Mouse (Mus musculus): ENCODE data around the gene Atf3. TPM values are rescaled to one million over a fixed set of nuclear protein-coding genes. Genes with fewer than 3 reads are reported as not detected.

Gene Atf3
- total RNA-seq (2021), result 10 to 100 TPM in 1 of 2 experiments, 1 to 10 TPM in 1; 6.0 to 30.7 TPM
- long read RNA-seq, experiment 1, transcript Atf3-201 (4 exons, 1,984 nt), result major isoform, 20 of 21 reads
- long read RNA-seq, experiment 1, partial matches to known transcripts, result 0 of 21 reads
- long read RNA-seq, experiment 1, other reads (novel, unspliced or antisense), result 1 of 21 reads
- long read RNA-seq, experiment 2, transcript Atf3-201 (4 exons, 1,984 nt), result major isoform, 5 of 6 reads
- long read RNA-seq, experiment 2, partial matches to known transcripts, result 0 of 6 reads
- long read RNA-seq, experiment 2, other reads (novel, unspliced or antisense), result 1 of 6 reads

GRCm38 (mm10) chr1:191217939-191218338 is at the start of gene Atf3:
Atf3 (minus strand) TSS chr1:191218039.
- DNase-seq (ENCODE audit: low spot score in 2 of 2), result no peak

- DNase-seq (ENCODE audit: low spot score in 2 of 2), result no peak
Observed at GRCm38 (mm10) chr1:191267162-191267561, 49.3 kb upstream of the Atf3 start.

GRCm38 (mm10) chr1:191263471-191263870 is 45.6 kb upstream of the Atf3 start:
- no peak for DNase-seq (ENCODE audit: low spot score in 2 of 2)

- DNase-seq (ENCODE audit: low spot score in 2 of 2), result no peak
Observed at GRCm38 (mm10) chr1:191261861-191262260, 44.0 kb upstream of the Atf3 start.

- no peak for DNase-seq (ENCODE audit: low spot score in 2 of 2)
Observed at GRCm38 (mm10) chr1:191259661-191260060, 41.8 kb upstream of the Atf3 start.

DNA sequence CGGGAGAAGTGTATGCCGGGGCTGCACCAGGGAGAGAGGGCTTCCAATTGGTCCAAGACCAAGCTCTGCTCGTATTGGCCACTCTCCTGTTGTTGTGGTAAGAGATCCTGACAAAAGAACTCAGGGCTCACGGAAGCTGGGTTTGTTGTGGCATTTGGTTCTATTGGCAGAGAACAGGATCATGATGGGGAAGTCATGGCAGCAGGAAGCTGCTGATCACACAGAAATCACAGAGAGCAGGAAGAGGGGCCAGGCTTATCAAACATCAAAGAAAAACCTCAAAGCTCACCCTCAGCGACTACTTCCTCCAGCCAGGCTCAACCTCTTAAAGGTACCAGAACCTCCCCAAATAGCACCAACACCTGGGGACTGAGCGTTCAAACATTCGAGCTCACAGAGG is 41.3 kb upstream of the Atf3 start:
- DNase-seq (ENCODE audit: low spot score in 2 of 2), result no peak

DNA sequence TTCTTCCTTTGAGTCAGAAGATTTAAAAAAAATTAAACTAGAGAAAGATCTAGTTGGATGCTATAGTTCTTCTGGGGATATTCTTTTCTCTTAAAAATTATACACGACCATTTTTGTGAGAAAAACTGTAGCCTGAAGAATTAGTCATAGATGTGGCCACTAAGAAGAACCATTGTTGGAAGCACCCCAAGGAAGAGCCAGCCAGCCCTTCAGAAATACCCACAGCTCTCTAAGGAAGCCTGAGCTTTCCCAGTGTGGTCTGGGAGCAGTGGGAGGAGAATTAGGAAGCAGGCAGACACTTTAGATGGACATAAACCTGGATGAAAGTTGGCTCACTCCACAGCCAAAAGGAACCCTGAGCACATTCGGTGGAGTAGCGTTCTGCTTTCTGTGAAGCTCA is 40.7 kb upstream of the Atf3 start:
- no peak for DNase-seq (ENCODE audit: low spot score in 2 of 2)

GRCm38 (mm10) chr1:191257981-191258380 is 40.1 kb upstream of the Atf3 start:
- no peak for DNase-seq (ENCODE audit: low spot score in 2 of 2)

GRCm38 (mm10) chr1:191257351-191257771 is 39.5 kb upstream of the Atf3 start:
- no peak for DNase-seq (ENCODE audit: low spot score in 2 of 2)

DNA sequence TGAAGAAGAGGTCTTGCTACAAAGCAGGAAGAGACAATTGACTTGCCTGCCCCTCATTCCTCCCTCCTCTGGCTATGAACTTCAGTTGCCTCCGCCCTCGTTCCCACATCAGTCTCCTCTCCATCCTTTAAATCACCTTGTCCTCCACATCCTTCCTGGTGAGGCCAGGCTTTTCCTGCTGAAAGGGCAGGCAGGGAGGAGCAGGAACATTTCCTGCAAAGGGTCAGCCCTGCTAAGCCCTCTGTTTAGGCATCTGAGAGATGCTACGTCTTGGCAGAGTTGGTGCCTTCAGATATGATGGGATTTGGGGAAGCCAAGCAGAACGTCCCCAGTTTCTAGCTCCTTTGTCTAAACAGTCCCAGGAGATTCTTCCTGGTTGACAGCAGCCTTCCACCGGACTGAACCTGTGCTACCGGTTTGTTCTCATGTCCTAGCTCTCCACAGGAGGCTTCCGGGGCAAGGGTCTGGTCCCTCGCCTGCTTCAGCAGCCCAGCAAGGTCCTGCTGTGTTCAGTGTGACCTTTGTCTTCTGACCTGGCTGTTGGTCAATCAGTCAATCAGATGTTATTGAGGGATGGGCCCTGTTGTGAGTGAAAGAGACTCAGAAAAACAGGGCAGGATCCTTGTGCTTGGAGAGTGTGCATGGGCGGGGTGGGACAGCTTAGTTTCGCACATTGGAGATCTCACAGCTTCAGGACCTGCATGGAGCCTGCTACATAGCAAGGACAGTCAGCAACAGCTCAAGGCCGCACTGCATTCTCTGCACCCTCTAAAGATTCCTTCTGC is 38.9 kb upstream of the Atf3 start:
- DNase-seq (ENCODE audit: low spot score in 2 of 2), result peak in 1 of 2 experiments; percentile 33

DNA sequence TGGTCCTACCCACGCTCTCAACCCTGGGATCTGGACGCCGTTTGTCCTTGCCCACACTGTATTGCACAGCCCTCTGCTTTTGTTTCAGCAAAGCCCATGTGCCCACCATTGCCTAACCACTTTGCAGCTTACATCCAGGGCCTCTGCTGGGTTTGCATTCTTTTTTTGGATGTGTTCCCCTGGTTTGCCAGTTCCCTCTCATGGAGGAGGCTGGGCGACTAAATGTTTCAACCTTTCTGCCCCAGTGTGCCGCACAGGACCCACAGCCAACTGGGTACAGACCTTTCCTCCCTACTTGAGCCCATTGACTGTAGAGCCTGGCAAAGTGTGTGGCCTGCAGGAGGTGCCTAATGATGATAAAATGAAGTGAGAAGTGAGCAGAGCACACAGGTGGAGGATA is 38.3 kb upstream of the Atf3 start:
- no peak for DNase-seq (ENCODE audit: low spot score in 2 of 2)

GRCm38 (mm10) chr1:191254448-191254847 is 36.6 kb upstream of the Atf3 start:
- peak; percentile 52 to 58 for DNase-seq (ENCODE audit: low spot score in 2 of 2)

DNA sequence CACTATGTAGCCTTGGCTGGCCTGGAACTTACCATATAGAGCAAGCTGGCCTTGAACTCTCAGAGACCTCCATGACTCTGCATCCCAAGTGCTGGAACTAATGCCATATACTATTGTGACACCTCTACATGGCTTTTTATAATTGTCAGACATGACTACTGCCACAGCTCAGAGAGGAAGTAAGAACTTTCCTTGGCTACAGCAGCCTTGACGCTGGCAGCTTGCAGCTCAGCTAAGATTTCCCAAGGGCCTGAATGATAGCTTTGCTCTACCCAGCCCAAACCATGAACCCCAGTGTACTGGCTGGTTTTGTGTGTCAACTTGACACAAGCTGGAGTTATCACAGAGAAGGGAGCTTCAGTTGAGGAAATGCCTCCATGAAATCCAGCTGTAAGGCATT is 35.8 kb upstream of the Atf3 start:
- DNase-seq (ENCODE audit: low spot score in 2 of 2), result no peak

DNA sequence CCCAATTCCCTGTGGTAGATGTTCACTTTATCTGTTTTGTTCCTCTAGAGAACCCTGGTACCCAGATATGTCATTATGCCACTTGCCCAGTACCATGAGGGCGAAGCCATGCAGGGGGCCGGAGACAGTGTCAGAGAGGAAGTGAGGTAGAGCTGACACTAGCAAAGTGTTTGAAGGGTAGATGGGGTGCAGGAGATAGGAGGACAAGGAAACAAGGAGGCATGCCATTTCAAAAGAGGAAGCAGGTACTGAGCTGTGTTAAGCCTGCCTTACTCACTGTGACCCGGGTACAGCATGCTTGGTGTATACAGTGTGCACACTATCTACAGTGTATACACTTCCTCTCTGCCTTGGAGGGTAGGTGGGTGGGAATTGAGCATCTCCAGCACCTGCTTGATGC is 32.1 kb upstream of the Atf3 start:
- no peak for DNase-seq (ENCODE audit: low spot score in 2 of 2)

GRCm38 (mm10) chr1:191248423-191248822 is 30.6 kb upstream of the Atf3 start:
- no peak for DNase-seq (ENCODE audit: low spot score in 2 of 2)

- no peak for DNase-seq (ENCODE audit: low spot score in 2 of 2)
Observed at GRCm38 (mm10) chr1:191247561-191247960, 29.7 kb upstream of the Atf3 start.

DNA sequence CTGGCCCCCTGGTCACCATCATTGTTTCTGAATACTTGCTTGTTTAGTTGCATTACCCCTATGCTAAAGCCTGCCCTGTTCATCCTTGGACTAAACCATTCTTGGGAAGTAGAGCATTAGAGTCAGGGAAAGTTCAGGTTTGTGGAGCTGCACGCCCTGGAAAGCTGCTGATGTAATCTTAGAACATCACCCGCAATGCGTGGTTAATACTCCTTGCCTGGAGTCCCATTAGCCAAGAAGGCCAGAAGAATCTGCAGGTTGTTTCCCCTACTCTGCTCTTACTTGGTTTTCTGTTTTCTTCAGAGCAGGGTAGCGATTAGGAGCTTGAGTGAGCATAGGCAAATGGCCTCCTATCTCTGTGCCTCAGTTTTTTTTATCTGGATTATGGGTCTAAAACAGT is 26.0 kb upstream of the Atf3 start:
- DNase-seq (ENCODE audit: low spot score in 2 of 2), result no peak

DNA sequence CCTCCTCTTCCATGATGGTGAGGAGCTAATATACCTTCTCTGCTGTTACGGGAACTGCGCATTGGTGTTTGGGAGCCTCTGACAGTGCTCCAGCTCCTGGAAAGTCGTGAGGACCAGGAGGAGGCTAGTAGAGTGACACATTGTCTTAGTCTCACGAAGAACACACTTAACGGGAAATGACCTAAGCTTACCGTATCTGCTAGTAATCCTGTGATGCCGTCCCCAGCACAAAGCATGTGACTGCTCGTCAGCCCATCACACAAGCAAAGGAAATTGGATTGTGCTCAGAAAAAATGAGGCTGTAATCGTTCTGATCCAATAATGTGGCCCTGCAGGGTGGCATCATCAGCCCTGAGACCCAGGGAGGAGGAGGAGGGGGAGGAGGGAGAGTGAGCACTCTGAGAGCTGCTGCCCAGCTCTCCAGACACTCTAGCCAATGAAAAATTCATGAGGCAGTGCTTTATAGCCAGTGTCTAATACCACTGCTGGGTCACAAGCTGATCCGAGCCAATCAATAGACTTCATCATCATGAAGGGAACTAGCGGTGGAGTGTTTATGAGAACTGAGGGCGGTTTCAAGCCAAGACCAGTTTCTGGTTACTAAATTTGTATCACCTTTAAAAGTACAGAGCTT is 24.3 kb upstream of the Atf3 start:
- DNase-seq (ENCODE audit: low spot score in 2 of 2), result no peak

GRCm38 (mm10) chr1:191241574-191241973 is 23.7 kb upstream of the Atf3 start:
- DNase-seq (ENCODE audit: low spot score in 2 of 2), result no peak

DNA sequence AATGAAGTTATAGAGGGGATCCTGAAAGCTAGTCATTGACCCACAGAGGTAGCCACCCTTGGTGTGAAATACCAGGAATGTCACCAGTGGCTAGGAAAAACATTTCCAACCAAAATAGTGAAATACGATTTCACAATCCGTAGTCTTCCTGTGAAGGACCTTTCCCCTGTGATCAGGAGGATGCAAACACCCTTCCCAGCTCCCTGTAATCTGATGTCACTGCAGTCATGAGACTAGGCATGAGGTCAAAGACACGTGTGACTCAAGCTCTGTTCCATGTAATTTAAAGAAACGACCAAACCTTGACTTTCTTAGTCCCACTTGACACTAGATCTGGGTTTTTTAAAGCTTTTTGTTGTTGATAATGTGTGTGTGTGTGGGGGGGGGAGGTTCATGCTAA is 21.8 kb upstream of the Atf3 start:
- no peak for DNase-seq (ENCODE audit: low spot score in 2 of 2)

- no peak for DNase-seq (ENCODE audit: low spot score in 2 of 2)
Observed at GRCm38 (mm10) chr1:191235788-191236542, 18.1 kb upstream of the Atf3 start.
